Mouse (Mus musculus) G1E (cell line): Measurements from ENCODE around the gene Gpatch8. TPM values are rescaled to one million over a fixed set of nuclear protein-coding genes. Genes with fewer than 3 reads are reported as not detected.
A peak's percentile ranks its signal among the peaks of the same experiment; 100 is the strongest.

Source experiments
- ATAC-seq: 2 replicates; pipeline ENCODE4 v1.8.0; 2016; ENCODE audit warnings: mild to moderate bottlenecking; ENCODE audit not compliant: insufficient number of reproducible peaks, poor library complexity, low FRiP score, severe bottlenecking; ENCODE audit errors: extremely low read depth
- DNase-seq: peaks from one replicate; pipeline ENCODE4 v3.0.0; 2012; ENCODE audit warnings: low spot score
- H3K27me3 ChIP-seq: 2 replicates; pipeline ENCODE4 v1.6.1; 2012; ENCODE audit warnings: mild to moderate bottlenecking, low read length, inconsistent platforms; ENCODE audit not compliant: insufficient read depth
- H3K36me3 ChIP-seq: replicated peaks from 2 replicates; pipeline ENCODE3; 2012; ENCODE audit warnings: mild to moderate bottlenecking, inconsistent platforms
- H3K4me1 ChIP-seq: 2 replicates; pipeline ENCODE4 v1.6.1; 2012; ENCODE audit warnings: low read depth, low read length, inconsistent platforms, mixed read lengths; ENCODE audit not compliant: insufficient read depth
- H3K4me3 ChIP-seq: 2 replicates; pipeline ENCODE4 v1.5.1; 2012; ENCODE audit warnings: low read depth, mild to moderate bottlenecking, inconsistent platforms, low read length, moderate library complexity, mixed read lengths
- H3K9me3 ChIP-seq: replicated peaks from 2 replicates; pipeline ENCODE4 v1.6.1; 2012; ENCODE audit warnings: inconsistent platforms
- CTCF ChIP-seq: IDR thresholded peaks from 2 replicates; pipeline ENCODE4 v1.5.1; 2012; ENCODE audit warnings: low read depth, low read length, inconsistent platforms, mixed read lengths
- GATA1 ChIP-seq: IDR thresholded peaks from 2 replicates; pipeline ENCODE4 v1.6.1; 2012; ENCODE audit warnings: borderline replicate concordance, low read length, inconsistent platforms, mixed read lengths
- GATA2 ChIP-seq: IDR thresholded peaks from 2 replicates; pipeline ENCODE4 v1.6.1; 2012; ENCODE audit warnings: low read depth, low read length, inconsistent platforms, borderline replicate concordance
- POLR2AphosphoS5 ChIP-seq: IDR thresholded peaks from 2 replicates; pipeline ENCODE4 v1.6.1; 2012; ENCODE audit warnings: low read depth, low read length, inconsistent platforms; ENCODE audit not compliant: insufficient replicate concordance
- TAL1 ChIP-seq: conservative IDR thresholded peaks from 2 replicates; pipeline ENCODE4 v1.6.1; 2012; ENCODE audit warnings: low read depth, low read length, inconsistent platforms, mixed read lengths
- polyA plus RNA-seq: library from polyadenylated mRNA; stranded (reverse); fragments of >175 nt; gene quantifications from 2 replicates; pipeline ENCODE4 v1.2.3, GENCODE M21; 2012
- total RNA-seq, 2 experiments: library from RNA; stranded (forward) in 1 of 2; stranded (reverse) in 1 of 2; fragments of 200-1000 nt in 1 of 2; fragments of >200 nt in 1 of 2; fragmentation: Nextera tagmentation in 1 of 2; gene quantifications; 2 replicates each; pipeline ENCODE4 v1.2.3; 2014 to 2017

The Gpatch8 gene
- total and polyA plus RNA-seq, 3 experiments: 16.1 to 69.2 (median 26.0) TPM

DNA sequence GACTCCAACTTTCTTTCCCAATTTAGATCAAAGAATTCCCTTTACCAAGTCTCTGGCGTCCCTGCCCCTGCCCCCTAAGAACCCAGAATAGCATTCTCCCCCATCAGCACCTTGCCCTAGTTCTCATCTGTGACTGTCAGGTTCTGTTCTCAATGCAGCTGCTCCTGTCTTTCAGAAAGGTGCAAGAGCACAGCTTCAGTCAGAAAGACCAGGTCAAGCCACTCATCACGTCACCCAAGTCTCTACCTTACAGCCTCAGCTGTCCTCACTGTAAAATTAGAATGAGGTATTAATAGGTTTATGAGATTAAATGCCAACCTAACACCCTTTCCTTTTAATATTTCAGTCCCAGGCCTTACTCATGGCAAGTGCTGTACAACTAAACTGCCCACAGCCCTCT, 63.0 kb downstream of the Gpatch8 start:
- Histone ChIP-seq H3K4me3 (no peak overlapping the region), H3K4me1 (peaks cover 19% of the 10 kb centered on the region), H3K9me3 (no peaks in the 10 kb centered on the region), H3K27me3 (no peaks in the 10 kb centered on the region), H3K36me3 (peaks cover 65% of the 10 kb centered on the region)
- DNase-seq (no peak), ATAC-seq (no peak)
- TF ChIP-seq POLR2AphosphoS5 (no peak), TAL1 (no peak), GATA2 (no peak), CTCF (no peak), GATA1 (no peak)

DNA sequence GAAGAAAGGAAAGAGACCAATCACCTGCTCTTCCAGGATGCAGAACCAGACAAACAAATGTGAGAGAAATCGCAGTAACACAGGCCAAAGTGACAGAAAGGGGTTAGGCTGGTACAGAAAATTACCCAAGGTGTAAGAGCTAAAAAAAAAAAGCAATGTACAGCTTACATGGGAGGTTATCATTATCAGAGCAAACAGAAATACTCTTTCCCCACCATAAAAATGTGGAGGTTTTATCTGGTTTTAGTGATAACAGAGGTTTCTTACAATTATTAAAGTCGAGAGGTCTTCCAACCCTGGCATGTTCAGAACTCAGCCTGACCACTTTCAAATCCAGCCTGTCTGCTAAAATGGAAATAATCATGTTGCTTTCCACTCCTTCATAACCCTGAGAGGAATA, 68.3 kb downstream of the Gpatch8 start:
- peaks cover 29% of the 10 kb centered on the region for H3K4me1 ChIP-seq
- ATAC-seq (no peak), DNase-seq (no peak)
- H3K27me3 ChIP-seq: no peaks in the 10 kb centered on the region
- no peak overlapping the region for H3K4me3 ChIP-seq
- TF ChIP-seq GATA2 (no peak), POLR2AphosphoS5 (no peak), CTCF (no peak), TAL1 (peak; percentile 69), GATA1 (no peak)
- no peaks in the 10 kb centered on the region for H3K9me3 ChIP-seq
- H3K36me3 ChIP-seq: peaks cover 55% of the 10 kb centered on the region

DNA sequence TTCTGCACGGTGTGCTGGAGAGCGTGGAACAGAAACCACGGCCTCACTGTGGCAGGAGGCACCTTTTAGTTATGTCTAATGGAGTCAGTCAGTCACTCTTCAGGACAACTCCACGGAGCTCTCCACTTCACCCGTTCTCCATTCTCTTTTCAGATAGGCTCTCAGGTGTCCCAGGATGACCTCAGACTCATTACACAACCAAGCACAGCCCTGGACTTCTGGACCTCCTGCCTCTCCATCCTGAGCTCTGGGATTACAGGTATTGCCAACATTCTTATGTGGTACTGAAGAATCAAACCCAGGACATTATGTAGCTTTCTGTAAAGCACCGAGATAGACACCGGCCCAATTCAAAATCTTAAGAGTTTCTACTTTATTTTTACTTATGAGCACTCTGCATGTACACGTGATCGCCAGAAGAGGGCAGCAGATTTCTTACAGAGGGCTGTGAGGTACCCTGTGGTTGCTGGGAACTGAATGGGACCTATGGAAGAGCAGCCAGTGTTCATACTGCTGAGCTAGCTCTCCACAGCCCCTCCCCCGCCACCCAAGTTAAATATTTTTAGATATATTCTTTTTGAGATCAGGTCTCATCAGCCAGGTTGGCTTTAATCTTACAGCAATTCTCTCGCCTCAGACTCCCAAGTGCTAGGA, 69.3 kb downstream of the Gpatch8 start:
- Histone ChIP-seq H3K4me1 (peaks cover 29% of the 10 kb centered on the region), H3K27me3 (no peaks in the 10 kb centered on the region), H3K4me3 (no peak overlapping the region), H3K9me3 (no peaks in the 10 kb centered on the region), H3K36me3 (peaks cover 57% of the 10 kb centered on the region)
- DNase-seq (no peak), ATAC-seq (no peak)
- TF ChIP-seq CTCF (peak; percentile 34; the same call in 1 of the 2 replicates), GATA2 (no peak)

DNA sequence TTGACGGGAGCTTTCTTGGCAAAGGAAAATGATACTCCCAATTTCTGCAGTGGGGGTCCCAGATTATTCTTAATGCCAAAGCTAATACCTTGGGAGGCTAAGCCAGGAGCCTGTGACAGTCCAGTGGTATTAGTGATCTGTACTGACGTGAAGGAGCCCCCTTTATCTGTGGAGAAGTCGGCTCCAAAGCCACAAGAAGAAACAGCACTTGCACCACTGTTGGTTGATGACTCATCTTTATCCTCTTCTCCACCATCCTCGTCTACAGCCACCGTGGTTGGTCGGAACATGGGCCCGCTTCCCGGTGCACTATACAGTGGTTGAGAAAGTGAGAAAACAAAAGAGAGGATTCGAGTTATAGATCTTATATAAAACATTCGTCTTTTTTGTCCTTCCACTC, 74.4 kb downstream of the Gpatch8 start:
- Histone ChIP-seq H3K9me3 (no peaks in the 10 kb centered on the region), H3K36me3 (peaks cover 84% of the 10 kb centered on the region), H3K4me3 (no peak overlapping the region), H3K4me1 (peaks cover 3% of the 10 kb centered on the region; the same call in 1 of the 2 replicates), H3K27me3 (no peaks in the 10 kb centered on the region)
- DNase-seq (no peak), ATAC-seq (no peak)
- TF ChIP-seq CTCF: no peak

DNA sequence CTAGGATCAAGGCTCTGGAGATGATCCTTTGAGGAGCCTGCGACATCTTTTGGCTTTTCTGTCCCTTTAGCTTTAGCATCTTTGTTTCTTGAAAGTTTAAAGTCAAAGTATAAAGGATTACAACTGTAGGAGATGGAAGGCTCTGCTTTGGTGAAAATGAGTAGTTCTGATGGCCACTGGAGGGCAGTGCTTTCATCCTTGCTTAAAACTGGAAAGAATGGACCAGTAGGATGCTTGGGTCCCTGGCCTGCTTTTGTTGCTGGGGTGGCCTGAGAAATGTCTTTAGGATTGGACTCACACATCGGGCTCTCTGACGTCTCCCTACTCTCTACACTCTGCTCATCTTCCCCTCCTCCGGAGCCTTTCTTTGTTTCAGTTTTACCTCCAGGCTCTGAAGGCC, 75.3 kb downstream of the Gpatch8 start:
- DNase-seq (no peak), ATAC-seq (no peak)
- Histone ChIP-seq H3K4me1 (no peaks in the 10 kb centered on the region), H3K4me3 (no peak overlapping the region), H3K9me3 (no peaks in the 10 kb centered on the region), H3K36me3 (peaks cover 83% of the 10 kb centered on the region), H3K27me3 (no peaks in the 10 kb centered on the region)
- TF ChIP-seq GATA2: no peak
- no peak for TF ChIP-seq GATA1
- TF ChIP-seq TAL1: no peak
- TF ChIP-seq CTCF: no peak
- TF ChIP-seq POLR2AphosphoS5: no peak

DNA sequence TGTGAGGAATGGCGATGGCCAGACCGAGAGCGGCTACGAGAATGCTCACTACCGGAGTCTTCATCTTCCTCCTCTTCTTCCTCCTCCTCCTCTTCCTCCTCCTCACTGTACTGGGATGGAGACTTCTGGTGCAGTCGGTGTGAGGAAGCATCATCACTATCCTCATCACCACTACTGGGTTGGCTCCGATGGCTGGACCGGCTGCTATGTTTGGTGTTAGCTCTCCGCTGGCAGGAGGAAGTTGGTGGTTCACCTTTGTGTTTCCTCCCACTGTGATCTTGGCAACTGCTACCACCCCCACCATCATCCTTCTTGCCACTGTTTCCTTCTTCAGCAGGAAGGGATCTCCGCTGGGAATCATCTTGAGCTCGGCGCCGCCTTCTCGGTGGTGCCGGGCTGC, 76.1 kb downstream of the Gpatch8 start:
- H3K4me3 ChIP-seq: no peak overlapping the region
- H3K36me3 ChIP-seq: peaks cover 82% of the 10 kb centered on the region
- TF ChIP-seq POLR2AphosphoS5 (no peak), GATA1 (no peak), CTCF (no peak), GATA2 (no peak), TAL1 (no peak)
- no peaks in the 10 kb centered on the region for H3K27me3 ChIP-seq
- H3K9me3 ChIP-seq: no peaks in the 10 kb centered on the region
- DNase-seq: no peak
- ATAC-seq: no peak
- H3K4me1 ChIP-seq: no peaks in the 10 kb centered on the region

DNA sequence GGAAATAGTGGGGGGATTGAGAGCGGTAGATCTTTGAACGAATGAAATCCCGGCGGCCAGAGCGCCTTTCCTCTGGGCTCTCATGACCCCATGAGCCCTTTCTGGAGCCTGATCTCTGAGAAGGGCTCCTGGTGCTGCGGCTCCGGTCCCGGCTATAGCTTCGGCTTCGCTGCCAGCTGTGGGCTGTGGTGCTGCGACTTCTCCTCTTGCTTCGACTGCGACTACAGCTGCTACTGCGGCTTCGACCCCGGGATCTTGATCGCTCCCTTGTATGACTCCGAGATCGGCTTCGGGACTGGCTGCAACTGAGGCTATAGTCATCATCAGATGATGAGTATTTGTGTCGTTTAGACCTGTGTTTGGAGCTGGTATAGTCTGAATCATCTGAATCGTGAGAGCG, 76.6 kb downstream of the Gpatch8 start:
- H3K4me1 ChIP-seq: no peaks in the 10 kb centered on the region
- H3K27me3 ChIP-seq: no peaks in the 10 kb centered on the region
- DNase-seq: no peak
- no peaks in the 10 kb centered on the region for H3K9me3 ChIP-seq
- peaks cover 81% of the 10 kb centered on the region for H3K36me3 ChIP-seq
- TF ChIP-seq TAL1 (no peak), GATA1 (no peak), CTCF (no peak), POLR2AphosphoS5 (no peak), GATA2 (no peak)
- H3K4me3 ChIP-seq: no peak overlapping the region
- no peak for ATAC-seq
